Mouse (Mus musculus): ENCODE measurements around the gene Bag2. TPM values are rescaled to one million over a fixed set of nuclear protein-coding genes. Genes with fewer than 3 reads are reported as not detected.

Bag2 gene
- polyA plus RNA-seq, 1 experiment from 2014 or later = 29.6 TPM

GRCm38 (mm10) chr1:33768827-33769226, 11.2 kb upstream of the Bag2 start:
- no peak for DNase-seq (ENCODE audit: low spot score, missing footprints)
- Histone ChIP-seq H3K4me3 (ENCODE audit: low read depth, low read length) (no peak overlapping the region), H3K36me3 (ENCODE audit: control insufficient read depth, insufficient read depth, low read length) (peaks cover 6% of the 10 kb centered on the region)

GRCm38 (mm10) chr1:33768091-33768787, 10.6 kb upstream of the Bag2 start:
- H3K36me3 ChIP-seq (ENCODE audit: control insufficient read depth, insufficient read depth, low read length) = peaks cover 6% of the 10 kb centered on the region
- H3K4me3 ChIP-seq (ENCODE audit: low read depth, low read length) = no peak overlapping the region
- H3K4me2 ChIP-seq = no peak overlapping the region
- H3K27ac ChIP-seq (ENCODE audit: low read depth, low read length) = no peak overlapping the region
- no peak for ATAC-seq (ENCODE audit: low FRiP score)
- no peaks in the 10 kb centered on the region for H3K4me1 ChIP-seq (ENCODE audit: control insufficient read depth, insufficient read depth, low read length)
- 81% methylated on average over 1 of the region's 1 CpGs for WGBS
- H3K9me3 ChIP-seq (ENCODE audit: control insufficient read depth, low read length) = no peaks in the 10 kb centered on the region
- no peak for DNase-seq (ENCODE audit: low spot score, missing footprints)
- no peaks in the 10 kb centered on the region for H3K27me3 ChIP-seq (ENCODE audit: control insufficient read depth, insufficient read depth, low read length)
- no peak overlapping the region for H3K9ac ChIP-seq (ENCODE audit: low read length)

More at GRCm38 (mm10) chr1:33768827-33769226, 11.2 kb upstream of the Bag2 start:
- Histone ChIP-seq H3K9me3 (ENCODE audit: control insufficient read depth, low read length) (no peaks in the 10 kb centered on the region), H3K4me1 (ENCODE audit: control insufficient read depth, insufficient read depth, low read length) (no peaks in the 10 kb centered on the region), H3K27me3 (ENCODE audit: control insufficient read depth, insufficient read depth, low read length) (no peaks in the 10 kb centered on the region), H3K9ac (ENCODE audit: low read length) (no peak overlapping the region), H3K27ac (ENCODE audit: low read depth, low read length) (no peak overlapping the region), H3K4me2 (no peak overlapping the region)
- no peak for ATAC-seq (ENCODE audit: low FRiP score)

- Histone ChIP-seq H3K27ac (ENCODE audit: low read depth, low read length) (no peak overlapping the region), H3K4me2 (no peak overlapping the region), H3K36me3 (ENCODE audit: control insufficient read depth, insufficient read depth, low read length) (peaks cover 6% of the 10 kb centered on the region), H3K9me3 (ENCODE audit: control insufficient read depth, low read length) (no peaks in the 10 kb centered on the region), H3K9ac (ENCODE audit: low read length) (no peak overlapping the region), H3K4me3 (ENCODE audit: low read depth, low read length) (no peak overlapping the region), H3K4me1 (ENCODE audit: control insufficient read depth, insufficient read depth, low read length) (no peaks in the 10 kb centered on the region), H3K27me3 (ENCODE audit: control insufficient read depth, insufficient read depth, low read length) (no peaks in the 10 kb centered on the region)
- ATAC-seq (ENCODE audit: low FRiP score) = no peak
- 75% methylated on average over 16 of the region's 16 CpGs for WGBS
- no peak for DNase-seq (ENCODE audit: low spot score, missing footprints)
These were observed 9.2 kb upstream of the Bag2 start for GRCm38 (mm10) chr1:33766520-33767508.

GRCm38 (mm10) chr1:33765468-33766080, 8.0 kb upstream of the Bag2 start:
- no peak overlapping the region for H3K9ac ChIP-seq (ENCODE audit: low read length)
- H3K4me3 ChIP-seq (ENCODE audit: low read depth, low read length) = no peak overlapping the region
- no peak overlapping the region for H3K27ac ChIP-seq (ENCODE audit: low read depth, low read length)
- no peaks in the 10 kb centered on the region for H3K9me3 ChIP-seq (ENCODE audit: control insufficient read depth, low read length)
- DNase-seq (ENCODE audit: low spot score, missing footprints) = no peak
- no peak overlapping the region for H3K4me2 ChIP-seq
- 87% methylated on average over 11 of the region's 11 CpGs for WGBS
- H3K27me3 ChIP-seq (ENCODE audit: control insufficient read depth, insufficient read depth, low read length) = no peaks in the 10 kb centered on the region
- no peaks in the 10 kb centered on the region for H3K4me1 ChIP-seq (ENCODE audit: control insufficient read depth, insufficient read depth, low read length)
- no peak for ATAC-seq (ENCODE audit: low FRiP score)
- H3K36me3 ChIP-seq (ENCODE audit: control insufficient read depth, insufficient read depth, low read length) = peaks cover 6% of the 10 kb centered on the region

GRCm38 (mm10) chr1:33763826-33764225, 6.2 kb upstream of the Bag2 start:
- DNase-seq (ENCODE audit: low spot score, missing footprints) (no peak), ATAC-seq (ENCODE audit: low FRiP score) (no peak)
- Histone ChIP-seq H3K4me2 (no peak overlapping the region), H3K4me3 (ENCODE audit: low read depth, low read length) (no peak overlapping the region), H3K27ac (ENCODE audit: low read depth, low read length) (no peak overlapping the region), H3K4me1 (ENCODE audit: control insufficient read depth, insufficient read depth, low read length) (no peaks in the 10 kb centered on the region), H3K9ac (ENCODE audit: low read length) (no peak overlapping the region), H3K36me3 (ENCODE audit: control insufficient read depth, insufficient read depth, low read length) (0 out of 2 replicates have a peak, but pooled peaks cover 2% of the 10 kb centered on the region), H3K9me3 (ENCODE audit: control insufficient read depth, low read length) (no peaks in the 10 kb centered on the region), H3K27me3 (ENCODE audit: control insufficient read depth, insufficient read depth, low read length) (no peaks in the 10 kb centered on the region)
- WGBS = 67% methylated on average over 2 of the region's 2 CpGs

- Histone ChIP-seq H3K9ac (ENCODE audit: low read length) (no peak overlapping the region), H3K27ac (ENCODE audit: low read depth, low read length) (no peak overlapping the region), H3K9me3 (ENCODE audit: control insufficient read depth, low read length) (no peaks in the 10 kb centered on the region), H3K4me2 (no peak overlapping the region), H3K36me3 (ENCODE audit: control insufficient read depth, insufficient read depth, low read length) (no peaks in the 10 kb centered on the region), H3K27me3 (ENCODE audit: control insufficient read depth, insufficient read depth, low read length) (no peaks in the 10 kb centered on the region; the same call in 1 of the 2 replicates), H3K4me1 (ENCODE audit: control insufficient read depth, insufficient read depth, low read length) (peaks cover 11% of the 10 kb centered on the region), H3K4me3 (ENCODE audit: low read depth, low read length) (no peak overlapping the region)
- WGBS = 61% methylated on average over 4 of the region's 4 CpGs
- no peak for ATAC-seq (ENCODE audit: low FRiP score)
- DNase-seq (ENCODE audit: low spot score, missing footprints) = no peak
These were observed 893 bp upstream of the Bag2 start for GRCm38 (mm10) chr1:33758488-33758887.

- Histone ChIP-seq H3K9ac (ENCODE audit: low read length) (peak overlapping the region; percentile 78), H3K4me2 (peak overlapping the region; percentile 92), H3K27me3 (ENCODE audit: control insufficient read depth, insufficient read depth, low read length) (no peaks in the 10 kb centered on the region; the same call in 1 of the 2 replicates), H3K4me1 (ENCODE audit: control insufficient read depth, insufficient read depth, low read length) (peaks cover 11% of the 10 kb centered on the region), H3K4me3 (ENCODE audit: low read depth, low read length) (peak overlapping the region; percentile 54), H3K9me3 (ENCODE audit: control insufficient read depth, low read length) (no peaks in the 10 kb centered on the region), H3K36me3 (ENCODE audit: control insufficient read depth, insufficient read depth, low read length) (no peaks in the 10 kb centered on the region), H3K27ac (ENCODE audit: low read depth, low read length) (no peak overlapping the region)
- DNase-seq (ENCODE audit: low spot score, missing footprints) (peak; percentile 93), ATAC-seq (ENCODE audit: low FRiP score) (peak; percentile 67)
- WGBS = 12% methylated on average over 14 of the region's 14 CpGs
These were observed 572 bp downstream of the Bag2 start for GRCm38 (mm10) chr1:33757033-33757413.

- H3K27me3 ChIP-seq (ENCODE audit: control insufficient read depth, insufficient read depth, low read length) = no peaks in the 10 kb centered on the region; the same call in 1 of the 2 replicates
- peaks cover 11% of the 10 kb centered on the region for H3K4me1 ChIP-seq (ENCODE audit: control insufficient read depth, insufficient read depth, low read length)
- peak overlapping the region; percentile 78 for H3K9ac ChIP-seq (ENCODE audit: low read length)
- H3K36me3 ChIP-seq (ENCODE audit: control insufficient read depth, insufficient read depth, low read length) = no peaks in the 10 kb centered on the region
- H3K27ac ChIP-seq (ENCODE audit: low read depth, low read length) = no peak overlapping the region
- H3K4me2 ChIP-seq = peak overlapping the region; percentile 92
- peak overlapping the region; percentile 54 for H3K4me3 ChIP-seq (ENCODE audit: low read depth, low read length)
- DNase-seq (ENCODE audit: low spot score, missing footprints) (peak; percentile 92), ATAC-seq (ENCODE audit: low FRiP score) (no peak)
- WGBS = 39% methylated on average over 18 of the region's 18 CpGs
- no peaks in the 10 kb centered on the region for H3K9me3 ChIP-seq (ENCODE audit: control insufficient read depth, low read length)
These were observed 1.1 kb downstream of the Bag2 start for GRCm38 (mm10) chr1:33756258-33757032.
